Mouse (Mus musculus) lung, postnatal 10 days (tissue): ENCODE results near the gene Lyz1.
"Not testable (repeated sequence)": the region's sequence is repeated elsewhere in the genome, so short reads cannot be mapped to it uniquely, and the experiment has no call there.

ENCODE experiments used
- DNase-seq: peaks from one replicate; pipeline ENCODE4 v3.0.0; 2021

The Lyz1 gene

DNA sequence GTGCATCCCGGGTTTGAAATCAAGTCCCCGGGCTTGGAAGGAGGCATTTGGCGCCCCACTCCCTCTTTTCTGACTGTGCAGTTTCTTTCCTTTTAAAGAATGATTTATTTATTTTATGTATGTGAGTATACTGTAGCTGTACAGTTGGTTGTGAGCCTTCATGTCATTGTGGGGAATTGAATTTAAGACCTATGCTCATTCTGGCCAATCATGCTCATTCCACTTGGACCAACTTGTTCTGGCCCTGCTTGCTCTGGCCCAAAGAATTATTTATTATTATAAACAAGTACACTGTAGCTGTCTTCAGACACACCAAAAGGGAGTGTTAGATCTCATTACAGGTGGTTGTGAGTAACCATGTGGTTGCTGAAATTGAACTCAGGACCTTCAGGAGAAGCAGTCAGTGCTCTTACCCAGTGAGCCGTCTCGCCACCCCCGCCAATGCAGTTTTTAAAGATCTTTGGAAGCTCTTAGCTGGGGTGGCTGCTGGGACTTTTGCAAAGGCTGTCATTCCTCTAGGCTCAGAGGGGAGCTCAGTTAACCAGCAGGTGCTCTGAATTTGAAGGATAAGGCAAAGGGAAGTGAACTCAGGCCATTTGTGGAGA is 6.2 kb downstream of the Lyz1 start:
- DNase-seq: no peak

DNA sequence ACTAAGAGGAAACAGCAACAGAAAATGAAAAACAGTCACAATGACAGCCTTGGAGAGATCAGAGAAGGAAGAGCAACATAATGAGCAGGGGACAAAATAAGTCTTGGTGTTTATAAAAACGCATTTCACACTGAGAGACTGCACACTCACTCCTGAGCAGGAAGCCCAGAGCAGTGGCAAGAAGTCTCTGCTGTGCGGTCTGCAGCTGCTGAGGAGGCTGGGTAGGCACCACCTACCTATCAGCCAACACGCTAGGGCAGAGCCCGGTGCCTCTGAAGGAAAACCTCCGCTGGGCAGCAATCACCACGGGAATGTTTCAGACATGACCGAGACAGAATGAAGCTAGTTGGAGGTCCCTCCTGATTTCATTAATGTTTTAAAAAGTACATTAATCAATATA is 7.1 kb downstream of the Lyz1 start:
- not testable (repeated sequence) for DNase-seq

DNA sequence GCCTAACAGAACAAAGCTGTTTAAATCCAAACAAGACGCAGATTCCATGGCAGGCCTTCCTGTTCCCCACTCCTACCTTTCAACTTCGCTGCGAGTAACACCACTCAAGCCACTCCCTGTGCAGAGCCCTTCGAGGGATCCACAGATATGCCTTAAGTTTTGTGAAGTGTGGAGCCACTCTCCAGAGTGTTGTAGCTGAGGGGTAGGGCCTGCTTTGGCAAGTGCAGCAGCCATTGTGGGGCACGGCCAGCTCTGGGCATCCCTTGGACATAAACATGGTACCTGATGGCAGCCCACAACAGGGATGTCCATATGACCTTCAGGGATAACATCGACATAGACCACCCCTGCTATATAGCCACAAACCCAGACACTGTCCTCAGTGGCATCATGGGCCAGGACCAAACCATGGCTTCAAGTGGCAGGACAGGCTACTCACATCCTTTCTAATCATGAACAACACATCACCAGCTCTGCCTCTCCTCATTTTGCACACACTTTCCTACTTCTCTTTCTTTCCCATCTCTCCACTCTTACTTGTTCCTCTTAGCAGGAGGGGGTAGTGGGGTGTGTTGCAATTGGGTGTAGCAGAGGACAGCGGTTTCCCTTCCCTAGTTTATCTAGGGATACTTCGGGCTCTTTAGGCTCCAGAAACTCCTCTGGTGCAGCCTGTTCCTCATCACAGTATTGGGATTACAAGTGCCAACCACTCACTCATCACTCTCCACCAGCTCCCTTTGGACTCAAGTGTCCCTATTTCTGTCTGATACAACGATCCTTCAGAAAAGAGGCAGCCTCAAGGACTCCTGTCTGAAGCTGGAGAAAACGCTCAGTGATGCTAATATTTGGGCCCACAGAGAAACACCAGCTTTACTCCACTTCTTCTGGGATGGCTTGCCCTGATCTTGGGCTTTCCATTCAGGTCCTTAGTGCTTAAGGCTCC is 7.8 kb downstream of the Lyz1 start:
- no peak for DNase-seq

DNA sequence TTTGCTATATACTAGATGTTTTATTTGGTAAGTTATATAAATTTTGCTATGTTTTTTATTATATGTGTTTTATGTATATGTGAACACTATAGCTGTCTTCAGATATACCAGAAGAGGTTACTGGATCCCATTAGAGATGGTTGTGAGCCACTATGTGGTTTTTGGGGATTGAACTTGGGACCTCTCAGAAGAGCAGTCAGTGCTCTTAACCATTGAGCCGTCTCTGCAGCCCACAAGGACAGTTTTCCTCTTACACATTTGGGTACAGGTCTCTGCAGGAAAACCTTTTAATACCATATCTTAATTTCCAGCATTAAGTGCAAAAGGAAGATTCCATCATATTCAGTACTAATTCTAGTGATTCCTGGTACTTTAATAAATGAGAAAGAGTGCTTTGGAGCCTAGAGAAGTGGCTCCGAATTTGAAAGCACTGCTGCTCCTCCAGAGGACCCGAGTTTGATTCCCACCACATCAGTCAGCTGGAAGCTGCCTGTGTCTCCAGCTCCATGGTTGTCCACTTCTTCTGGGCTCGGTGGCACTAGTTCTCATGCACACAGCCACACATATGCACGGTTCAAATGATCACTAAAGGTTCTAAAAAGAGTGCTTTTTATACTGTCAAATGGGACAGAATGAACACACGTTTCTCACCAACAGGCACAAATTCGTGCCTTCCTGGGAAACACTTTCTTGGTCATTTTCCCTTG is 8.6 kb downstream of the Lyz1 start:
- no peak for DNase-seq

DNA sequence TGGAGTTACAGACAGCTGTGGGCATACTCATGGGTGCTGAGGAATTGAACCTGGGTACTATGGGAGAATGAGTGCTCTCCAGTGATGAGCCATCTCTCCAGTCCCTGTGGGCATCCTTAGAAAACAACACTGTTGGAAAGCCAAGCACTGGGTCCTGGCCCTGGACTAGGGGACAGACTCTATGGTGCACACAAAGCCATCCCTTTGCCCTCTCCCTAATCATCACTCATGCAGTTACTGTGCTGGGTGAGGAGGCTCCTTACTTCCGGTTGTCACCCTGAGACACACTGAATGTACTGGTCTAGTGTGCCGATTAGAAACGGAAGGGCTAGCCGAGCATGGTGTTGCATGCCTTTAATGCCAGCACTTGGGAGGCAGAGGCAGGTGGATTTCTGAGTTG is 9.5 kb downstream of the Lyz1 start:
- DNase-seq: not testable (repeated sequence)

DNA sequence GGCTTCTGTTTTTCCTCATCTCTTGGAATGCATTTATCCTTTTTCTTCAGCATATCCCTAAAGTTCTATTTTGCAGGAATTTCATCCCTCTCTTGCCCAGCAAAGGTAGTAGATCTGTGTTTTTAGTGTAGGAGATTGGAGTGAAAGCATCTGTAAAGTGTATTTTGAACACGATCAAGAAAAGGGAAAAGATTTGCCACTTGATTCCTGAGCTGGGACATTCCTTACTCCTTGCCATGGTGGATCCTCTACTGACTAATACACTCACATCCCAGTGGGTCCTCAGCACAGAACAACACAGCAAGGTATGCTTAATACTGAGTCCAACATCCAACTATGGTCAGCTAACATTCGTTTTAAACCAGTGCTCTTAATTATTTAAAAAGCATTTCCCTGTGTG is 10.1 kb downstream of the Lyz1 start:
- no peak for DNase-seq

DNA sequence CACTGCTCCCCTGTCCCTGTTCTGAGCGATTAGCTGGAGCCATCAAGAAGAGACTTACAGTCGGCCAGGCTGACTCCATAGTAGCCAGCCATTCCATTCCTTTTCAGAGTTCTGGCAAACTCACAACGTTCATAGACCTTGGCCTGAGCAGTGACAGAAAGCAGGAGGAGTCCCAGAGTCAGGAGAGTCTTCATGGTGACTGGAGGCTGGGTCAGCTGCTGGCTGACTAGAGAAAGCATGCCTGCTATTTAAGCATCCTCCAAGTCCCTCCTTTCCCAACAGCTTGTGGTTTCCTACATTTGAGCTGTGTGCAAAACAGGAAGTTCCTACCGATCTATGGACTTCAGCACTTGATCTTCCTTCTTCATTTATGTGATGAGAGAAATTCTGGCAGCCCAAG is 10.6 kb downstream of the Lyz1 start, which contains the start of gene Lyz2:
Gene Lyz2, minus strand, starts transcription at position 273 of the 400 bp plus-strand sequence.
- peak; percentile 51 for DNase-seq

DNA sequence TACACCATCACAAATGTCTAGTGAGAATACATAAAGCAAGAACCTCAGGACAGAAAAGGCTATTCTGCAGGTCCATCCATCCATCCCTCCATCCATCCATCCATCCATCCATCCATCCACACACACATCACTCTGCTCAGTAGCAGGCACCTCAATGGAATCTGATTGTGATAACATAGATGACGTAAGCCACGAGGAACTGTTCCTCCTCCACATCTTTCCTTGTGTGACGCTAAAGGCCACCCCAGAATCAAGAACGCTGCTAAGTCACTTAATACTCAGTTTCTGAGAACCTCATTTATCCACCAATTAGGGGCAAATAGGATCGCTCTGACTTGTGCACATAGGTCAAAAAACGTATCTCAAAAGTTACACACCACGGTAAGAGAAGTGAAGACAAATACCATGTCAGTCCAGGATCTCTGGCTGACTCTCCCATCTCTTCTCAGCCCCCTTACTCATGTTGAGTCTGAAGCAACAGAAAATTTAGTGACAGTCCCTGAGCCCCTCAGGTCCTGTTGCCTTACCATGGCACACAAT is 11.2 kb downstream of the Lyz1 start:
- DNase-seq: no peak

DNA sequence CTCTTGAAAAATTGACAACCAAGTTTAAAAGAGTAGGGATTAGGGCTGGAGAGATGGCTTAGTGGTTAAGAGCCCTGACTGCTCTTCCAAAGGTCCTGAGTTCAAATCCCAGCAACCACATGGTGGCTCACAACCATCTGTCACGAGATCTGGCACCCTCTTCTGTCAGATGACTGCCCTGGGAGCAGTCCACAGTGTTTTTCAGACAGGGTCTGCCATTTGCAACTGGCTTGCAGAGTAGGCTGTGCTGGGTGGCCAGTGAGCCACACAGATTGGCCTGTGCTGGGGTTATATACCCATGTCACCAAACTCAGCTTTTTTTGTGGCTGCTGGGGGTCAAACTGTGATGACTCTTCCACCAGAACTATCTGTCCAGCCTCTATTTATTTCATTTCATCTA is 12.7 kb downstream of the Lyz1 start:
- DNase-seq: no peak

DNA sequence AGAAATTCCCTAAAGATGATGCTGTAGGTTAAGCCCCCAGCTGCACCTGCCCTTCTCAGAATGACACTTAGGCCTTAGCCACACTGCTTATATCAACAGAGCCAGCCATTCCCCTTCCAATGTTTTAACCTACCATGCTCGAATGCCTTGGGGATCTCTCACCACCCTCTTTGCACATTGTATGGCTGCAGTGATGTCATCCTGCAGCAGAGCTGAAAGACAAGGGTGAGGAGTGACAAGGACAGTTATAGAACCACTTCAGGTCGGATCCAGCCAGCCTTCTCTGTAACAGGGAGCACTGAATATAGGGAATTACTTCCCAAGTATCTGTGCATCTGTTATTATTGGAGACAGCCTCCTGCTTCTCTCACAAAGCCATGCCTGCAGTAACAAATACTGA is 14.2 kb downstream of the Lyz1 start:
- DNase-seq: not testable (repeated sequence)

DNA sequence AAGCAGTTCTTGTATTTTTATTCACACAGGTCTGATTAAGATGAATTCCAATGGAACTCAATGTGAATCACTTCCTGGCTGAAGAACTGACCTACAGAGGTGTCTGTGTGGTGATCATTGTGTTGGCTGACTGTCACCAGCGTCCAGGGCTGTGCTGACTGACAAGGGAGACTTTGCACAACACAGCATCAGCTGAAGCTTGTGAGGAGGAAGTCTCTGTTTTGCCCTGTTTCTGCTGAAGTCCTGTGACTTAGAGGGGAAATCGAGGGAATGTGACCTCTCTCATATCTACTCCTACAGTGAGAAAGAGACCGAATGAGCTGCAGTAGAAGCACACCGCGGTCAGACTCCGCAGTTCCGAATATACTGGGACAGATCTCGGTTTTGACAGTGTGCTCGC is 14.9 kb downstream of the Lyz1 start:
- DNase-seq: not testable (repeated sequence)

DNA sequence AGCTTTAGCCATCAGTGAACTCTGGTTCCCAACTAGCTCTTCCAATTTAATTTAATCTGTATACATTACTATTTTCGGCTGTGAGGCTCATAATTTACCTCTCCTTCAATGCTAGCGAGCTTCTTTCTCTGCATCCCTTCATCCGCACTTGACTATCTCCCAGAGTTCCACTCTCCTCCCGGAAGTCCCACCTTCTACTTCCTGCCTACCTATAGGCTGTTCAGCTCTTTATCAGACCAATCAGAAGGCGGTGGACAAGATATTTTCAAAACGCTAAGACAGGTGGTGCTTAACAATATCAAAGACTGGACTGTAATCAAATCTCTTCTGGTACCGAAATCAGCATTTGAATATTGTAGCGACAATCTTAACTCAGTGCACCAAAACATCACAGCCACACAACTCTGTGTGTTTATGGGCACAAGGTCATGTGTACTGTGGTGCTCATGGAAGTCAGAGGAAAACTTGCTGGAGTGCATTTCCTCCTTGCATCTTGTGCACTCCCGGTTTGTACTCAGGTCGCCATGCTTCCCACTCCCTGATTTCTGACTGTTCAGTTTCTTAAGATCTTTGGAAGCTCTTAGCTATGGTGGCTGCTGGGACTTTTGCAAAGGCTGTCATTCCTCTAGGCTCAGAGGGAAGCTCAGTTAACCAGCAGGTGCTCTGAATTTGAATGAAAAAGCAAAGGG is 16.8 kb downstream of the Lyz1 start:
- no peak for DNase-seq

DNA sequence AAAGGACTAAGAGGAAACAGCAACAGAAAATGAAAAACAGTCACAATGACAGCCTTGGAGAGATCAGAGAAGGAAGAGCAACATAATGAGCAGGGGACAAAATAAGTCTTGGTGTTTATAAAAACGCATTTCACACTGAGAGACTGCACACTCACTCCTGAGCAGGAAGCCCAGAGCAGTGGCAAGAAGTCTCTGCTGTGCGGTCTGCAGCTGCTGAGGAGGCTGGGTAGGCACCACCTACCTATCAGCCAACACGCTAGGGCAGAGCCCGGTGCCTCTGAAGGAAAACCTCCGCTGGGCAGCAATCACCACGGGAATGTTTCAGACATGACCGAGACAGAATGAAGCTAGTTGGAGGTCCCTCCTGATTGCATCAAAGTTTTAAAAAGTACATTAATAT is 18.0 kb downstream of the Lyz1 start:
- not testable (repeated sequence) for DNase-seq

DNA sequence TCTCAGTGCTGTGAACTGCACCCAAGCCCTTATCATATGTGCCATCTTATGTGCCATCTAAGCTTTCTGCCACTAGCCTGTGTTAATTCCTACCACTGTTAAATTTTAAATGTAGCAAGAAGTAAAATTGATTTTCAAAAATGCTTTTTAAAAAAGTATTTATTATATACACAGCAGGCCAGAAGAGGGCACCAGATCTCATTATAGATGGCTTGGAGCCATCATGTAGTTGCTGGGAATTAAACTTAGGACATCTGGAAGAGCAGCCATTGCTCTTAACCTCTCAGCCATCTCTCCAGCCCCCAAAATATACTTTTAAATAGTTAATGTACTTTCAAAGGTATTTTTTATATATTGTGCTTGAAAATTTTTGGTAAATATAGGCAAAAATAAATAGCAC is 20.6 kb downstream of the Lyz1 start:
- no peak for DNase-seq

DNA sequence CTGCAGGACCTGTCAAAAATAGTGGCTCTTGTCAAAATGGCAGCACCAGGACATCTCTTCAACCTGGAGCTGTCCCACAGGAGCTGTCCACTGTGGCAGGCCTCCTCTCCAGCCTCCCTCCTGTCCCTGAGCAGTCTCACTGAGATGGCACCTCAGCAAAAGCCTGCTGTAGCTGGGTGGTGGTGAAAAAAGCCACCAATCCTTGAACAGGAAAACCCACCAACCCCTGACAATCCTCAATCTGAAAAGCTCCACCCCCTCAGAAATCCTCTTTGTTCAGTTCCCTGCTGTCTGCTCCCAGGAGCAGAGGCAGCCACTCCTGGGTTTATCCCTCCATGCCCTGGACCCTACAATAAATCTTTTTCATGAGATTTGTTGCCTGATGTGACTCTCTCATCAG is 32.8 kb downstream of the Lyz1 start:
- DNase-seq: no peak

DNA sequence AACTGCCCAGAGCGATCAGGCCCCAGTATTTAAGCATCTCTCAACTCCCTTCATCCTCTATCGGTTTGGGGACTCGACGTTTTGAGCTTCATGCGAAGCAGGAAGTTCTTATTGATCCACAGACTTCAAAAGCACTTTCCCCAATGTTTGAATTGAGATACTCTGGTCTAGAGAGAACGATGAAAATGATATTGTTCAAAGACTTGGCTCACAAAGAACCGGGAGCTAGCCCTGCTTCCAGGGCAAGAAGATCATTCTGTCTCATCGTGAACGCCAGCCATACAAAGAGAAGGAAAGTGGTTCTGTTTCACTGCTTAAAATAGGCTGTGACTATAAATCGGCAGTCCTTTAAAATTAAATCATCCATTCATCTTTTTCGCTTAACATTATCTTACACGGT is 54.1 kb downstream of the Lyz1 start, which contains the start of gene 9530003J23Rik:
Gene 9530003J23Rik, minus strand, starts transcription at position 101 of the 400 bp plus-strand sequence.
- DNase-seq: no peak
